Mouse (Mus musculus) forebrain, embryonic 15.5 days (tissue): ENCODE measurements around the gene Lrch1. TPM values are rescaled to one million over a fixed set of nuclear protein-coding genes. Genes with fewer than 3 reads are reported as not detected.

ENCODE experiments used
- ATAC-seq: fragments of 200-750 bp; cut with Nextera tagmentation; replicated peaks from 2 replicates; pipeline ENCODE4 v1.8.0; 2017; ENCODE audit warnings: mild to moderate bottlenecking, moderate TSS enrichment, moderate library complexity
- H3K27ac ChIP-seq: fragments of 300-500 bp; sonication (generic); replicated peaks from 2 replicates; pipeline ENCODE4 v1.5.1; 2015; ENCODE audit warnings: mild to moderate bottlenecking, inconsistent platforms
- H3K27me3 ChIP-seq: fragments of 300-500 bp; sonication (generic); 2 replicates; pipeline ENCODE4 v1.6.1; 2015; ENCODE audit warnings: inconsistent platforms
- H3K36me3 ChIP-seq: fragments of 300-500 bp; sonication (generic); 2 replicates; pipeline ENCODE4 v1.6.1; 2015; ENCODE audit warnings: mild to moderate bottlenecking, inconsistent platforms
- H3K4me1 ChIP-seq: fragments of 300-500 bp; sonication (generic); 2 replicates; pipeline ENCODE4 v1.6.1; 2015; ENCODE audit warnings: inconsistent platforms
- H3K4me2 ChIP-seq: fragments of 300-500 bp; sonication (generic); replicated peaks from 2 replicates; pipeline ENCODE4 v1.6.1; 2015; ENCODE audit warnings: mild to moderate bottlenecking, inconsistent platforms
- H3K4me3 ChIP-seq: fragments of 300-500 bp; sonication (generic); 2 replicates; pipeline ENCODE4 v1.5.1; 2015; ENCODE audit warnings: mild to moderate bottlenecking, inconsistent platforms
- H3K9ac ChIP-seq: fragments of 300-500 bp; sonication (generic); replicated peaks from 2 replicates; pipeline ENCODE4 v1.6.1; 2015; ENCODE audit warnings: mild to moderate bottlenecking, inconsistent platforms
- H3K9me3 ChIP-seq: fragments of 300-500 bp; sonication (generic); 2 replicates; pipeline ENCODE4 v1.6.1; 2016; ENCODE audit warnings: inconsistent platforms
- WGBS: fragments of 180-500 bp; shearing (Covaris S2); methylation state at CpG from one replicate; pipeline ENCODE4 v1.1.7; 2015; ENCODE audit warnings: mixed read lengths; 5-methylcytosine and 5-hydroxymethylcytosine counted together
- polyA plus RNA-seq: library from polyadenylated mRNA; unstranded; fragments of >200 nt; fragmentation: Nextera tagmentation; extraction: Ambion mirVana; gene quantifications from 2 replicates; pipeline ENCODE4 v1.2.1, GENCODE M21; 2015

Gene Lrch1
- polyA plus RNA-seq, 1 experiment from 2014 or later = 10.9 TPM

GRCm38 (mm10) chr14:74767892-74768291, 179.8 kb downstream of the Lrch1 start:
- ATAC-seq = peak; percentile 72; the same call in 1 of the 2 replicates
- Histone ChIP-seq H3K27me3 (no peaks in the 10 kb centered on the region), H3K27ac (no peak overlapping the region), H3K9ac (no peak overlapping the region), H3K9me3 (no peaks in the 10 kb centered on the region), H3K36me3 (peaks cover 17% of the 10 kb centered on the region), H3K4me2 (no peak overlapping the region), H3K4me1 (no peaks in the 10 kb centered on the region), H3K4me3 (no peak overlapping the region)
- 33% methylated on average over 1 of the region's 1 CpGs for WGBS

- no peaks in the 10 kb centered on the region for H3K27me3 ChIP-seq
- WGBS = 58% methylated on average over 10 of the region's 10 CpGs
- peaks cover 4% of the 10 kb centered on the region; the same call in 1 of the 2 replicates for H3K36me3 ChIP-seq
- no peaks in the 10 kb centered on the region for H3K9me3 ChIP-seq
- no peak overlapping the region for H3K4me3 ChIP-seq
- H3K4me2 ChIP-seq = no peak overlapping the region
- no peak for ATAC-seq
- no peak overlapping the region for H3K9ac ChIP-seq
- no peaks in the 10 kb centered on the region for H3K4me1 ChIP-seq
- H3K27ac ChIP-seq = no peak overlapping the region
These were observed 183.3 kb downstream of the Lrch1 start for GRCm38 (mm10) chr14:74764191-74764918.

- peaks cover 47% of the 10 kb centered on the region for H3K36me3 ChIP-seq
- H3K4me2 ChIP-seq = no peak overlapping the region
- H3K4me1 ChIP-seq = peaks cover 9% of the 10 kb centered on the region
- no peaks in the 10 kb centered on the region for H3K27me3 ChIP-seq
- no peak overlapping the region for H3K9ac ChIP-seq
- H3K4me3 ChIP-seq = no peak overlapping the region
- no peak overlapping the region for H3K27ac ChIP-seq
- no peak for ATAC-seq
- 98% methylated on average over 6 of the region's 6 CpGs for WGBS
- H3K9me3 ChIP-seq = no peaks in the 10 kb centered on the region
These were observed 210.8 kb downstream of the Lrch1 start for GRCm38 (mm10) chr14:74736850-74737249.

- H3K4me3 ChIP-seq = no peak overlapping the region
- H3K27ac ChIP-seq = no peak overlapping the region
- ATAC-seq = no peak
- 90% methylated on average over 6 of the region's 6 CpGs for WGBS
- H3K27me3 ChIP-seq = no peaks in the 10 kb centered on the region
- peaks cover 9% of the 10 kb centered on the region for H3K4me1 ChIP-seq
- no peak overlapping the region for H3K9ac ChIP-seq
- no peak overlapping the region for H3K4me2 ChIP-seq
- H3K9me3 ChIP-seq = no peaks in the 10 kb centered on the region
- peaks cover 33% of the 10 kb centered on the region for H3K36me3 ChIP-seq
These were observed 212.2 kb downstream of the Lrch1 start for GRCm38 (mm10) chr14:74735471-74735870.

GRCm38 (mm10) chr14:74733397-74733796, 214.3 kb downstream of the Lrch1 start:
- ATAC-seq = no peak
- Histone ChIP-seq H3K4me2 (peak overlapping the region; percentile 63), H3K4me1 (peaks cover 9% of the 10 kb centered on the region), H3K9me3 (no peaks in the 10 kb centered on the region), H3K27me3 (no peaks in the 10 kb centered on the region), H3K9ac (no peak overlapping the region), H3K27ac (no peak overlapping the region), H3K4me3 (peak overlapping the region; percentile 71), H3K36me3 (peaks cover 17% of the 10 kb centered on the region)
- 59% methylated on average over 2 of the region's 2 CpGs for WGBS

- no peaks in the 10 kb centered on the region for H3K9me3 ChIP-seq
- peaks cover 9% of the 10 kb centered on the region for H3K4me1 ChIP-seq
- peak within 1 kb of the TSS; percentile 54 for H3K27ac ChIP-seq
- WGBS = under 1% methylated on average over 53 of the region's 53 CpGs
- peak within 1 kb of the TSS; percentile 63 for H3K4me2 ChIP-seq
- H3K36me3 ChIP-seq = peaks cover 12% of the 10 kb centered on the region; the same call in 1 of the 2 replicates
- peak within 1 kb of the TSS; percentile 66 for H3K9ac ChIP-seq
- no peaks in the 10 kb centered on the region for H3K27me3 ChIP-seq
- H3K4me3 ChIP-seq = peak within 1 kb of the TSS; percentile 71
- peak; percentile 97 for ATAC-seq
These were observed 215.4 kb downstream of the Lrch1 start, which contains the start of gene Esd for GRCm38 (mm10) chr14:74732079-74732783. TSS of gene Esd (plus strand) at chr14:74732297.

GRCm38 (mm10) chr14:74731221-74732078, 216.2 kb downstream of the Lrch1 start:
- Histone ChIP-seq H3K36me3 (peaks cover 7% of the 10 kb centered on the region; the same call in 1 of the 2 replicates), H3K27ac (0 out of 2 replicates have a peak overlapping the region, but pooled peaks have one; percentile 54), H3K9me3 (no peaks in the 10 kb centered on the region), H3K27me3 (no peaks in the 10 kb centered on the region), H3K9ac (peak overlapping the region; percentile 66; the same call in 1 of the 2 replicates), H3K4me2 (peak overlapping the region; percentile 63), H3K4me3 (peak overlapping the region; percentile 71), H3K4me1 (peaks cover 9% of the 10 kb centered on the region)
- 29% methylated on average over 9 of the region's 9 CpGs for WGBS
- ATAC-seq = no peak

- no peak overlapping the region for H3K9ac ChIP-seq
- no peaks in the 10 kb centered on the region for H3K27me3 ChIP-seq
- no peak for ATAC-seq
- WGBS = 83% methylated on average over 3 of the region's 3 CpGs
- H3K9me3 ChIP-seq = no peaks in the 10 kb centered on the region
- H3K4me3 ChIP-seq = no peak overlapping the region
- H3K27ac ChIP-seq = no peak overlapping the region
- H3K4me2 ChIP-seq = no peak overlapping the region
- H3K36me3 ChIP-seq = no peaks in the 10 kb centered on the region
- no peaks in the 10 kb centered on the region for H3K4me1 ChIP-seq
These were observed 224.1 kb downstream of the Lrch1 start for GRCm38 (mm10) chr14:74723541-74723940.

- H3K36me3 ChIP-seq = no peaks in the 10 kb centered on the region
- H3K9me3 ChIP-seq = no peaks in the 10 kb centered on the region
- no peak overlapping the region for H3K4me3 ChIP-seq
- no peak overlapping the region for H3K27ac ChIP-seq
- H3K4me2 ChIP-seq = no peak overlapping the region
- no peaks in the 10 kb centered on the region for H3K4me1 ChIP-seq
- WGBS = 25% methylated on average over 3 of the region's 3 CpGs
- no peak overlapping the region for H3K9ac ChIP-seq
- no peaks in the 10 kb centered on the region for H3K27me3 ChIP-seq
- no peak for ATAC-seq
These were observed 238.6 kb downstream of the Lrch1 start for GRCm38 (mm10) chr14:74709054-74709453.
